Mouse (Mus musculus) MEL (cell line): Measurements from ENCODE around the gene Snx29. TPM values are rescaled to one million over a fixed set of nuclear protein-coding genes. Genes with fewer than 3 reads are reported as not detected.

Experiments used
- DNase-seq: peaks from one replicate; pipeline ENCODE4 v3.0.0; 2011; ENCODE audit warnings: low read depth, low spot score
- H3K27ac ChIP-seq: 2 replicates; pipeline ENCODE4 v1.5.1; 2012; ENCODE audit warnings: low read depth, mild to moderate bottlenecking, control low read depth, low read length, moderate library complexity; ENCODE audit not compliant: control insufficient read depth
- H3K27me3 ChIP-seq, 2 experiments: fragments of 150-350 bp in 1 of 2; sonication (generic) in 1 of 2; 2 replicates each; pipeline ENCODE4 v1.6.1; 2012; ENCODE audit warnings: low read length in 2 of 2, mild to moderate bottlenecking in 2 of 2, improper control_type of control experiment in 1 of 2, moderate library complexity in 1 of 2; ENCODE audit not compliant: insufficient read depth in 2 of 2, control insufficient read depth in 1 of 2
- H3K36me3 ChIP-seq, 2 experiments: 2 replicates each; pipeline ENCODE4 v1.6.1; 2012 to 2014; ENCODE audit warnings: low read length in 2 of 2, improper control_type of control experiment in 1 of 2, inconsistent platforms in 1 of 2, mild to moderate bottlenecking in 1 of 2; ENCODE audit not compliant: insufficient read depth in 2 of 2, control insufficient read depth in 1 of 2
- H3K4me1 ChIP-seq, 2 experiments: fragments of 150-350 bp in 1 of 2; sonication (generic) in 1 of 2; 2 replicates each; pipeline ENCODE4 v1.6.1; 2012; ENCODE audit warnings: low read length in 2 of 2, improper control_type of control experiment in 1 of 2, mild to moderate bottlenecking in 1 of 2; ENCODE audit not compliant: insufficient read depth in 2 of 2, control insufficient read depth in 1 of 2
- H3K4me3 ChIP-seq, 2 experiments: fragments of 150-350 bp in 1 of 2; sonication (generic) in 1 of 2; 2 replicates each; pipeline ENCODE4 v1.5.1; 2012; ENCODE audit warnings: low read depth in 2 of 2, low read length in 2 of 2, mild to moderate bottlenecking in 2 of 2, moderate library complexity in 2 of 2, control low read depth in 1 of 2, improper control_type of control experiment in 1 of 2; ENCODE audit not compliant: control insufficient read depth in 1 of 2, insufficient read depth in 1 of 2
- H3K79me2 ChIP-seq: 2 replicates; pipeline ENCODE4 v1.6.1; 2012; ENCODE audit warnings: mild to moderate bottlenecking, low read length, moderate library complexity; ENCODE audit not compliant: control insufficient read depth, poor library complexity, insufficient read depth
- H3K9ac ChIP-seq: 2 replicates; pipeline ENCODE4 v1.6.1; 2012; ENCODE audit warnings: low read depth, mild to moderate bottlenecking, control low read depth, low read length, moderate library complexity; ENCODE audit not compliant: control insufficient read depth, poor library complexity, severe bottlenecking
- H3K9me3 ChIP-seq: fragments of 150-350 bp; sonication (generic); replicated peaks from 2 replicates; pipeline ENCODE4 v1.6.1; 2012; ENCODE audit warnings: mild to moderate bottlenecking, low read length, improper control_type of control experiment, moderate library complexity; ENCODE audit not compliant: insufficient read depth
- CHD2 ChIP-seq: IDR thresholded peaks from 2 replicates; pipeline ENCODE4 v1.6.1; 2011; ENCODE audit warnings: low read length, improper control_type of control experiment
- CTCF ChIP-seq, 3 experiments: IDR thresholded peaks in 2 of 3; conservative IDR thresholded peaks in 1 of 3; 2 replicates each; pipeline ENCODE4 v1.5.1; 2011 to 2012; ENCODE audit warnings: low read length in 3 of 3, low read depth in 2 of 3, mild to moderate bottlenecking in 2 of 3, improper control_type of control experiment in 1 of 3, inconsistent platforms in 1 of 3, mixed read lengths in 1 of 3, moderate library complexity in 1 of 3; ENCODE audit not compliant: control insufficient read depth in 1 of 3, insufficient read depth in 1 of 3, poor library complexity in 1 of 3, severe bottlenecking in 1 of 3
- GABPA ChIP-seq: IDR thresholded peaks from 2 replicates; pipeline ENCODE4 v1.6.1; 2012; ENCODE audit warnings: low read depth, mild to moderate bottlenecking, inconsistent platforms, low read length, improper control_type of control experiment, moderate library complexity
- KAT2A ChIP-seq: conservative IDR thresholded peaks from 2 replicates; pipeline ENCODE4 v1.6.1; 2012; ENCODE audit warnings: low read depth, low read length, improper control_type of control experiment, inconsistent platforms
- MAFK ChIP-seq: IDR thresholded peaks from 2 replicates; pipeline ENCODE4 v1.6.1; 2011; ENCODE audit warnings: low read depth, mild to moderate bottlenecking, low read length, improper control_type of control experiment, borderline replicate concordance
- MAZ ChIP-seq: IDR thresholded peaks from 2 replicates; pipeline ENCODE4 v1.6.1; 2012; ENCODE audit warnings: low read depth, mild to moderate bottlenecking, inconsistent platforms, low read length, improper control_type of control experiment
- MXI1 ChIP-seq: IDR thresholded peaks from 2 replicates; pipeline ENCODE4 v1.6.1; 2011; ENCODE audit warnings: mild to moderate bottlenecking, low read depth, low read length, improper control_type of control experiment
- POLR2AphosphoS5 ChIP-seq: IDR thresholded peaks from 2 replicates; pipeline ENCODE4 v1.6.1; 2012; ENCODE audit warnings: low read depth, borderline replicate concordance, mild to moderate bottlenecking, inconsistent platforms, low read length, moderate library complexity, mixed read lengths
- SIN3A ChIP-seq: IDR thresholded peaks from 2 replicates; pipeline ENCODE4 v1.6.1; 2012; ENCODE audit warnings: low read length, improper control_type of control experiment, inconsistent platforms
- USF1 ChIP-seq: IDR thresholded peaks from 2 replicates; pipeline ENCODE4 v1.6.1; 2014; ENCODE audit warnings: low read depth, mild to moderate bottlenecking, inconsistent platforms, low read length, improper control_type of control experiment, moderate library complexity
- USF2 ChIP-seq, 2 experiments: IDR thresholded peaks; 2 replicates each; pipeline ENCODE4 v1.6.1; 2011 to 2012; ENCODE audit warnings: improper control_type of control experiment in 2 of 2, low read length in 2 of 2, borderline replicate concordance in 1 of 2, inconsistent platforms in 1 of 2, low read depth in 1 of 2, mild to moderate bottlenecking in 1 of 2; ENCODE audit not compliant: insufficient read depth in 1 of 2
- ZNF384 ChIP-seq: IDR thresholded peaks from 2 replicates; pipeline ENCODE4 v1.6.1; 2012; ENCODE audit warnings: low read depth, mild to moderate bottlenecking, inconsistent platforms, low read length, improper control_type of control experiment
- polyA plus RNA-seq, 2 experiments: library from polyadenylated mRNA; stranded (reverse) in 1 of 2; unstranded in 1 of 2; fragments of >175 nt in 1 of 2; fragments of >200 nt in 1 of 2; gene quantifications; 2 replicates each; pipeline versions ENCODE4 v1.2.1 to v1.2.4; 2012; ENCODE audit warnings: low replicate concordance in 2 of 2, low read depth in 1 of 2; ENCODE audit not compliant: insufficient read length in 2 of 2, insufficient read depth in 1 of 2, missing spikeins in 1 of 2
- total RNA-seq: library from RNA; depleted of rRNA; stranded (reverse); fragments of 300-350 nt; gene quantifications from 2 replicates; pipeline ENCODE4 v1.2.3, GENCODE M21; 2012

Snx29 gene
- total and polyA plus RNA-seq, 3 experiments = 0.72 to 0.73 TPM; not detected in 1

GRCm38 (mm10) chr16:11621042-11621441 lies 298.3 kb downstream of the Snx29 start:
- no peaks in the 10 kb centered on the region for H3K79me2 ChIP-seq
- no peaks in the 10 kb centered on the region for H3K4me1 ChIP-seq
- H3K4me3 ChIP-seq = no peak overlapping the region
- H3K9ac ChIP-seq = no peak overlapping the region
- H3K27me3 ChIP-seq = no peaks in the 10 kb centered on the region
- TF ChIP-seq USF2 (IDR thresholded peaks at IDR 0.05; ENCODE audit: borderline replicate concordance in 1 of 2, insufficient read depth in 1 of 2, low read depth in 1 of 2, low read length in 2 of 2) = no peak
- no peak for TF ChIP-seq CTCF (IDR thresholded peaks at IDR 0.05 in 2 of 3, conservative IDR thresholded peaks at IDR 0.05 in 1 of 3; ENCODE audit: control insufficient read depth in 1 of 3, insufficient read depth in 1 of 3, low read depth in 2 of 3, low read length in 3 of 3, poor library complexity in 1 of 3, severe bottlenecking in 1 of 3)
- H3K36me3 ChIP-seq = no peaks in the 10 kb centered on the region
- no peak for DNase-seq
- no peaks in the 10 kb centered on the region for H3K9me3 ChIP-seq
- no peak overlapping the region for H3K27ac ChIP-seq

DNA sequence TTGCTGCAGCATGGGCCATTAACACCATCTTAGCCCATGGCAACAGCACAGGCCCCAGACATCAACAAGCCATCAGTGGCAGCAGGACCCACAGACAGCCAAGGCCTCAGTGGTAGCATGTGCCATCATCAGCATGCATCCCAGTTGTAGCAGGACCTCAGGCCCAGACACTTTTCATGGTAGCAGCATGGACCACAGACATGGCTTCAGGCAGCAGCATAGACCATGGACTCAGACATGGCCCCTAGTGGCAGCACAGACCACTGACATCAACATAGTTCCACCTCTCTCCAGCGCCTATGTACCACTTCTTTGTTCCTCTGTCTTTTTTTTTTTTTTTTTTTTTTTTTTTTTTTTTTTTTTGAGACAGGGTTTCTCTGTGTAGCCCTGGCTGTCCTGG lies 299.0 kb downstream of the Snx29 start:
- H3K36me3 ChIP-seq = no peaks in the 10 kb centered on the region
- no peaks in the 10 kb centered on the region for H3K79me2 ChIP-seq
- no peaks in the 10 kb centered on the region for H3K4me1 ChIP-seq
- no peak overlapping the region for H3K4me3 ChIP-seq
- H3K9me3 ChIP-seq = no peaks in the 10 kb centered on the region
- TF ChIP-seq MAFK (no peak), CHD2 (no peak), MXI1 (no peak)
- TF ChIP-seq, all 39 proteins: peak for 0
- Histone ChIP-seq H3K27me3 (no peaks in the 10 kb centered on the region), H3K27ac (no peak overlapping the region), H3K9ac (no peak overlapping the region)
- DNase-seq = no peak

GRCm38 (mm10) chr16:11623032-11623431 lies 300.3 kb downstream of the Snx29 start:
- TF ChIP-seq SIN3A (no peak), CHD2 (no peak), USF2 (IDR thresholded peaks at IDR 0.05; ENCODE audit: borderline replicate concordance in 1 of 2, insufficient read depth in 1 of 2, low read depth in 1 of 2, low read length in 2 of 2) (no peak), KAT2A (no peak), USF1 (no peak), ZNF384 (no peak), MAZ (no peak), MAFK (no peak), POLR2AphosphoS5 (no peak), GABPA (no peak)
- TF ChIP-seq, all 39 proteins: peak for 0
- peak; percentile 25 for DNase-seq
- no peak overlapping the region for H3K4me3 ChIP-seq

More at GRCm38 (mm10) chr16:11623032-11623431, 300.3 kb downstream of the Snx29 start:
- H3K9ac ChIP-seq = no peak overlapping the region
- no peaks in the 10 kb centered on the region for H3K4me1 ChIP-seq
- no peaks in the 10 kb centered on the region for H3K27me3 ChIP-seq
- H3K36me3 ChIP-seq = no peaks in the 10 kb centered on the region
- no peaks in the 10 kb centered on the region for H3K9me3 ChIP-seq
- H3K27ac ChIP-seq = no peak overlapping the region
- no peaks in the 10 kb centered on the region for H3K79me2 ChIP-seq
